Mouse (Mus musculus): ENCODE measurements around the gene Gm20388.

Gene Gm20388

GRCm38 (mm10) chr8:121964716-121965512 lies 2054.3 kb downstream of the Gm20388 start:
- DNase-seq (ENCODE audit: inconsistent ontology term): peak; percentile 54

- no peak for DNase-seq (ENCODE audit: inconsistent ontology term)
Measured at GRCm38 (mm10) chr8:121966110-121966509, 2055.5 kb downstream of the Gm20388 start.

- DNase-seq (ENCODE audit: inconsistent ontology term): no peak
Measured at GRCm38 (mm10) chr8:121966714-121967448, 2056.2 kb downstream of the Gm20388 start.

- no peak for DNase-seq (ENCODE audit: inconsistent ontology term)
Measured at GRCm38 (mm10) chr8:121967977-121968376, 2057.3 kb downstream of the Gm20388 start.

- DNase-seq (ENCODE audit: inconsistent ontology term): no peak
Measured at GRCm38 (mm10) chr8:121968542-121968941, 2057.9 kb downstream of the Gm20388 start.

- DNase-seq (ENCODE audit: inconsistent ontology term): no peak
Measured at GRCm38 (mm10) chr8:121970225-121970624, 2059.6 kb downstream of the Gm20388 start.

- no peak for DNase-seq (ENCODE audit: inconsistent ontology term)
Measured at GRCm38 (mm10) chr8:121971488-121972058, 2060.9 kb downstream of the Gm20388 start.

GRCm38 (mm10) chr8:121973906-121974305 lies 2063.3 kb downstream of the Gm20388 start:
- DNase-seq (ENCODE audit: inconsistent ontology term): no peak

- peak; percentile 44 for DNase-seq (ENCODE audit: inconsistent ontology term)
Measured at GRCm38 (mm10) chr8:121977819-121978590, 2067.4 kb downstream of the Gm20388 start.

GRCm38 (mm10) chr8:121978670-121979069 lies 2068.0 kb downstream of the Gm20388 start:
- DNase-seq (ENCODE audit: inconsistent ontology term): no peak

GRCm38 (mm10) chr8:121980792-121981519 lies 2070.3 kb downstream of the Gm20388 start:
- no peak for DNase-seq (ENCODE audit: inconsistent ontology term)

- no peak for DNase-seq (ENCODE audit: inconsistent ontology term)
Measured at GRCm38 (mm10) chr8:121981520-121981895, 2070.9 kb downstream of the Gm20388 start.

- no peak for DNase-seq (ENCODE audit: inconsistent ontology term)
Measured at GRCm38 (mm10) chr8:121985673-121986072, 2075.0 kb downstream of the Gm20388 start.

- no peak for DNase-seq (ENCODE audit: inconsistent ontology term)
Measured at GRCm38 (mm10) chr8:121987892-121988291, 2077.3 kb downstream of the Gm20388 start.

GRCm38 (mm10) chr8:121990506-121991255 lies 2080.0 kb downstream of the Gm20388 start:
- no peak for DNase-seq (ENCODE audit: inconsistent ontology term)

- no peak for DNase-seq (ENCODE audit: inconsistent ontology term)
Measured at GRCm38 (mm10) chr8:121991611-121992010, 2081.0 kb downstream of the Gm20388 start.

- DNase-seq (ENCODE audit: inconsistent ontology term): no peak
Measured at GRCm38 (mm10) chr8:121992911-121993310, 2082.3 kb downstream of the Gm20388 start.

- no peak for DNase-seq (ENCODE audit: inconsistent ontology term)
Measured at GRCm38 (mm10) chr8:121995112-121995511, 2084.5 kb downstream of the Gm20388 start.

GRCm38 (mm10) chr8:121995895-121996294 lies 2085.3 kb downstream of the Gm20388 start:
- no peak for DNase-seq (ENCODE audit: inconsistent ontology term)

- DNase-seq (ENCODE audit: inconsistent ontology term): no peak
Measured at GRCm38 (mm10) chr8:121998631-121999030, 2088.0 kb downstream of the Gm20388 start.

All from Muller cell, postnatal 12 days (primary cell).